Mouse (Mus musculus) MEL (cell line): ENCODE data around the gene Klk5.

Experiments
- BHLHE40 ChIP-seq: IDR thresholded peaks from 2 replicates; pipeline ENCODE4 v1.6.1; 2012; ENCODE audit warnings: low read depth, mild to moderate bottlenecking, inconsistent platforms, low read length, improper control_type of control experiment, borderline replicate concordance
- CTCF ChIP-seq, 3 experiments: IDR thresholded peaks in 2 of 3; conservative IDR thresholded peaks in 1 of 3; 2 replicates each; pipeline ENCODE4 v1.5.1; 2011 to 2012; ENCODE audit warnings: low read length in 3 of 3, low read depth in 2 of 3, mild to moderate bottlenecking in 2 of 3, improper control_type of control experiment in 1 of 3, inconsistent platforms in 1 of 3, mixed read lengths in 1 of 3, moderate library complexity in 1 of 3; ENCODE audit not compliant: control insufficient read depth in 1 of 3, insufficient read depth in 1 of 3, poor library complexity in 1 of 3, severe bottlenecking in 1 of 3
- EP300 ChIP-seq, 2 experiments: IDR thresholded peaks; 2 replicates each; pipeline ENCODE4 v1.6.1; 2011; ENCODE audit warnings: improper control_type of control experiment in 2 of 2, low read length in 2 of 2, low read depth in 1 of 2, mild to moderate bottlenecking in 1 of 2
- NELFE ChIP-seq: IDR thresholded peaks from 2 replicates; pipeline ENCODE4 v1.6.1; 2011; ENCODE audit warnings: low read depth, low read length, improper control_type of control experiment
- POLR2A ChIP-seq, 2 experiments: IDR thresholded peaks; 2 replicates each; pipeline ENCODE4 v1.6.1; 2011 to 2012; ENCODE audit warnings: low read length in 2 of 2, mild to moderate bottlenecking in 2 of 2, control low read depth in 1 of 2, improper control_type of control experiment in 1 of 2, low read depth in 1 of 2, moderate library complexity in 1 of 2; ENCODE audit not compliant: control insufficient read depth in 1 of 2, insufficient read depth in 1 of 2, poor library complexity in 1 of 2
- RCOR1 ChIP-seq: IDR thresholded peaks from 2 replicates; pipeline ENCODE4 v1.6.1; 2012; ENCODE audit warnings: low read depth, mild to moderate bottlenecking, inconsistent platforms, low read length, improper control_type of control experiment
- SMC3 ChIP-seq: IDR thresholded peaks from 2 replicates; pipeline ENCODE4 v1.6.1; 2011; ENCODE audit warnings: low read depth, low read length, improper control_type of control experiment
- TCF12 ChIP-seq: IDR thresholded peaks from 2 replicates; pipeline ENCODE4 v1.6.1; 2014; ENCODE audit warnings: low read depth, mild to moderate bottlenecking, inconsistent platforms, low read length, improper control_type of control experiment, moderate library complexity
- UBTF ChIP-seq: IDR thresholded peaks from 2 replicates; pipeline ENCODE4 v1.6.1; 2012; ENCODE audit warnings: low read depth, mild to moderate bottlenecking, inconsistent platforms, low read length, improper control_type of control experiment, moderate library complexity, borderline replicate concordance; ENCODE audit not compliant: insufficient read depth
- USF1 ChIP-seq: IDR thresholded peaks from 2 replicates; pipeline ENCODE4 v1.6.1; 2014; ENCODE audit warnings: low read depth, mild to moderate bottlenecking, inconsistent platforms, low read length, improper control_type of control experiment, moderate library complexity

GRCm38 (mm10) chr7:43894836-43895235 is 53.1 kb downstream of the Klk5 start:
- TF ChIP-seq CTCF (IDR thresholded peaks at IDR 0.05 in 2 of 3, conservative IDR thresholded peaks at IDR 0.05 in 1 of 3; ENCODE audit: control insufficient read depth in 1 of 3, insufficient read depth in 1 of 3, low read depth in 2 of 3, low read length in 3 of 3, poor library complexity in 1 of 3, severe bottlenecking in 1 of 3): peak; percentile 70 to 75 (median 73)
- no peak for TF ChIP-seq EP300 (IDR thresholded peaks at IDR 0.05; ENCODE audit: low read depth in 1 of 2, low read length in 2 of 2)
- TF ChIP-seq USF1: no peak
- no peak for TF ChIP-seq UBTF
- no peak for TF ChIP-seq TCF12
- TF ChIP-seq BHLHE40: no peak
- no peak for TF ChIP-seq NELFE
- TF ChIP-seq SMC3: peak; percentile 59
- no peak for TF ChIP-seq POLR2A (IDR thresholded peaks at IDR 0.05; ENCODE audit: control insufficient read depth in 1 of 2, insufficient read depth in 1 of 2, low read depth in 1 of 2, low read length in 2 of 2, poor library complexity in 1 of 2)
- TF ChIP-seq RCOR1: no peak
